ENCODE assay signal across 10 mouse cellular contexts in genomic region chr2:157596876-157597566, GRCm38 (mm10). TPM values are rescaled to one million over a fixed set of nuclear protein-coding genes. Genes with fewer than 3 reads are reported as not detected.
DNase-seq lines count a peak whose midpoint lies in the region; ATAC-seq and TF ChIP-seq lines count a peak whose summit lies in the region.
"Had no signal": no experiment of that assay in that cellular context is flagged by ENCODE, and none has a peak within 500 bp of the region (broad histone marks: within the 10 kb centered on the region; RNA-seq: fewer than 3 reads in every experiment).

No protein-coding gene starts in this region.

- TF ChIP-seq CTCF in E14TG2a.4 (conservative IDR thresholded peaks at IDR 0.05; ENCODE audit: low read length) = peak; percentile 40

- no peak overlapping the region for H3K27ac ChIP-seq in kidney, embryonic 14.5 days (ENCODE audit: low read depth, low read length)
- no peak overlapping the region for H3K27ac ChIP-seq in embryonic facial prominence, embryonic 10.5 days (replicated peaks)

- H3K27me3 ChIP-seq in kidney, embryonic 14.5 days (ENCODE audit: control insufficient read depth, insufficient read depth, low read length) = no peaks in the 10 kb centered on the region
- no peaks in the 10 kb centered on the region for H3K27me3 ChIP-seq in E14TG2a.4 (ENCODE audit: insufficient read depth, low read length)
- H3K27me3 ChIP-seq in embryonic facial prominence, embryonic 10.5 days (replicated peaks; ENCODE audit: low read depth, poor library complexity, severe bottlenecking) = no peaks in the 10 kb centered on the region

- no peaks in the 10 kb centered on the region for H3K4me1 ChIP-seq in kidney, embryonic 14.5 days (ENCODE audit: control insufficient read depth, insufficient read depth, low read length)
- H3K4me1 ChIP-seq in E14TG2a.4 (replicated peaks; ENCODE audit: low read depth, low read length) = peaks cover 29% of the 10 kb centered on the region
- H3K4me1 ChIP-seq in embryonic facial prominence, embryonic 10.5 days = peaks cover 6% of the 10 kb centered on the region

- no peak overlapping the region; the same call in 1 of the 2 replicates for H3K4me2 ChIP-seq in kidney, embryonic 14.5 days (replicated peaks; ENCODE audit: low read depth, low read length)

- no peaks in the 10 kb centered on the region for H3K36me3 ChIP-seq in kidney, embryonic 14.5 days (ENCODE audit: control insufficient read depth, insufficient read depth, low read length)
- peaks cover 34% of the 10 kb centered on the region for H3K36me3 ChIP-seq in E14TG2a.4 (ENCODE audit: insufficient read depth, low read length)
- H3K36me3 ChIP-seq in embryonic facial prominence, embryonic 10.5 days (replicated peaks) = no peaks in the 10 kb centered on the region

- ATAC-seq in kidney, embryonic 14.5 days (ENCODE audit: low FRiP score, low TSS enrichment) = no peak
- ATAC-seq in megakaryocyte, adult 5-6 weeks (ENCODE audit: poor library complexity, severe bottlenecking) = peak; percentile 49
- ATAC-seq: forebrain, embryonic 14.5 days had no signal

- 75% methylated on average over 22 of the region's 22 CpGs for WGBS in kidney, embryonic 14.5 days
- 67% methylated on average over 22 of the region's 22 CpGs for WGBS in embryonic facial prominence, embryonic 10.5 days

- H3K9ac ChIP-seq in kidney, embryonic 14.5 days (ENCODE audit: low read depth, low read length) = no peak overlapping the region

- H3K9me3 ChIP-seq in kidney, embryonic 14.5 days (ENCODE audit: control insufficient read depth, low read length) = no peaks in the 10 kb centered on the region
- peaks cover 17% of the 10 kb centered on the region for H3K9me3 ChIP-seq in E14TG2a.4 (ENCODE audit: low read length)
- no peaks in the 10 kb centered on the region for H3K9me3 ChIP-seq in embryonic facial prominence, embryonic 10.5 days

- no peak for DNase-seq in kidney, postnatal 10 days
- DNase-seq in embryonic facial prominence, embryonic 10.5 days (ENCODE audit: low spot score) = no peak
- DNase-seq in right cerebral cortex, postnatal 25 days = no peak
- no peak for DNase-seq in ovary, postnatal 36 days (ENCODE audit: low spot score)
- DNase-seq: cerebellum, adult 9-10 months; kidney, adult 9 months had no signal

- peak overlapping the region; percentile 3; the same call in 1 of the 2 replicates for H3K4me3 ChIP-seq in kidney, embryonic 14.5 days (ENCODE audit: low read length)
- H3K4me3 ChIP-seq in E14TG2a.4 (replicated peaks; ENCODE audit: low read length) = peak overlapping the region; percentile 88
- H3K4me3 ChIP-seq in embryonic facial prominence, embryonic 10.5 days = peak overlapping the region; percentile 35

RNA-seq across cellular contexts. Expression of gene Blcap, which starts 25.9 kb away (rescaled TPM):
- polyA plus RNA-seq in kidney, embryonic 14.5 days (2014; fragmentation: Nextera tagmentation; extraction: Ambion mirVana) = 48.7 and 49.5 TPM in 2 replicates
- 82.1 and 82.3 TPM in 2 replicates for polyA plus RNA-seq in embryonic facial prominence, embryonic 10.5 days (2016; fragmentation: Nextera tagmentation; extraction: Ambion mirVana)
- total RNA-seq in megakaryocyte, adult 5-6 weeks (2015) = 10.2 and 13.5 TPM in 2 replicates
- 7.8 and 19.2 TPM in 2 replicates for total RNA-seq in megakaryocyte, adult 5-6 weeks (2017)

RNA-seq across cellular contexts. Expression of gene Nnat, which starts 37.1 kb away (rescaled TPM):
- polyA plus RNA-seq in kidney, embryonic 14.5 days (2014; fragmentation: Nextera tagmentation; extraction: Ambion mirVana) = 248 and 307 TPM in 2 replicates
- polyA plus RNA-seq in embryonic facial prominence, embryonic 10.5 days (2016; fragmentation: Nextera tagmentation; extraction: Ambion mirVana) = 2,080 and 2,294 TPM in 2 replicates
- not detected in 2 replicates for total RNA-seq in megakaryocyte, adult 5-6 weeks (2015)
- not detected in 2 replicates for total RNA-seq in megakaryocyte, adult 5-6 weeks (2017)

Comparison
In these comparisons a context has a peak if more than half of its experiments do, and no peak if none do; other contexts are left out.
1. H3K4me3 ChIP-seq: peak in every context shown above with its lines; median percentile 88 in E14TG2a.4; 35 in embryonic facial prominence, embryonic 10.5 days; 3 in kidney, embryonic 14.5 days.